Mouse (Mus musculus) liver, adult (tissue): Measurements from ENCODE around the gene Procr.
A peak's percentile ranks its signal among the peaks of the same experiment; 100 is the strongest.
"Not testable (repeated sequence)": the region's sequence is repeated elsewhere in the genome, so short reads cannot be mapped to it uniquely, and the experiment has no call there.

Source experiments
- GATA4 ChIP-seq: IDR thresholded peaks from 2 replicates; pipeline ENCODE4 v1.6.1; 2014; ENCODE audit warnings: mild to moderate bottlenecking, low read length; ENCODE audit not compliant: insufficient replicate concordance

The Procr gene

GRCm38 (mm10) chr2:155751014-155751786, at the start of gene Procr:
TSS of gene Procr (plus strand) at chr2:155751117.
- TF ChIP-seq GATA4 = peak; percentile 33; the same call in 1 of the 2 replicates

DNA sequence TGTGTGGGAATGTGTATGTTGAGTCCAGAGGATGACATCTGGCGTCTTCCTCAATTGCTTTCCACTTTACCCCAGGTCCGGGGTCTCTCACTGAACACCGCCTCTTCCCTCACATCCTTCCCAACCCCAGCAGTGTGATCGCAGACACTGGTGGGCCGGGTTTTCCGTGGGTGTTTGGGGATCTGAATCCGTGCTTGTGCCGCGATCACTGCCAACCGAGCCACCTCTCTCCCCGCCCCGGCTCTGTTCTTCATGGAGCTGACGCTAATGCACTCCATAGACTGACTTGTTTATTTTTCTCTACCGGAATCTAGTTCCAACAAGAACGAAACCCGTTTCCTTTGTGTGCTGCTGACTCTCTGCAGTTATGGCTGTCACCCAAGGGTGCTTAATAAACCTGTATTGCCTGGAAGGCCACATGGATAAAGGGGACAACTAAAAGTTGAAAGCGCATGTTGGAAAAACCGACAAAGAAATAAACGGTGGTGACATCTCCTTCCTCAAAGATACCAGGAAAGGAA, 49.5 kb upstream of the Procr start:
- TF ChIP-seq GATA4 = no peak

GRCm38 (mm10) chr2:155703630-155704029, 47.3 kb upstream of the Procr start:
- TF ChIP-seq GATA4 = no peak

GRCm38 (mm10) chr2:155707251-155707650, 43.7 kb upstream of the Procr start:
- no peak for TF ChIP-seq GATA4

DNA sequence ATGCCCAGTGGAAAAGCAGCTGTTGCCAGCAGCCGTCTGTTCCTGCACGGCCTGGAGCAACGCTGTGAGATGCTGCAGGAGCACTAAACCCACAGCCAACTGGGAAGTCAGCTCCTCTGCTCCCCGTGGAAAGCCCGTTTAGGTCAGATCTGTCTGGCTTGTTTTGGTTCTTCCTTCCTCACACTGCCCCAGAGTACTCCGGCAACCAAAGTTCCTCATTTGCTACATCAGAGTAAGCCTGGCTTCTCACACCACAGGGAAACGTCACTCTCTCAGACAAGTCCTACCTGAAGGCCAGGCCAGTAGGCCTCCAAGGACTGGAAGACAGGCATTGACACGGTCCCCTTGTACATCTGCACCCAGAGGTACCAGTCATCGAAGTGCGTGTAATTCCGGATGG, 40.4 kb upstream of the Procr start:
- no peak for TF ChIP-seq GATA4

- TF ChIP-seq GATA4 = no peak
Measured at GRCm38 (mm10) chr2:155717082-155717990, 33.6 kb upstream of the Procr start.

DNA sequence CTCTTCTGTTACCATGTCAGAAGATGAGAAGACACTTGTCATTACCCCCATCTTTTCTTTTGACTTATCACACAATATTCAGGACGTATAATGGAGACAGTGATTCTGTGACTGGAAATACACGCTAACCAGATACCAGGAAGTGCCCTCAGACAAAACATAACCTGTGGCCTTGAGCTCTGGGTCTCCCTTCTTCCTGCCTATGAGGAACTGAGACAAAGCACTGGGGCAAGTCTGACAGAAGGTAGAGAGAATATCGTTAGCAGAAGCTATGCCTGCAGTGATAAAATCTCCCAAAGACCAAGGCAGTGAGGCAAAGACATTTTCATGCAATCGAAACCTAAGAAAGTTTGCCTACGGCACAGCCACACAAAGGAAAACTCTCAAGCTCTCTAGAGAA, 30.3 kb upstream of the Procr start:
- no peak for TF ChIP-seq GATA4

DNA sequence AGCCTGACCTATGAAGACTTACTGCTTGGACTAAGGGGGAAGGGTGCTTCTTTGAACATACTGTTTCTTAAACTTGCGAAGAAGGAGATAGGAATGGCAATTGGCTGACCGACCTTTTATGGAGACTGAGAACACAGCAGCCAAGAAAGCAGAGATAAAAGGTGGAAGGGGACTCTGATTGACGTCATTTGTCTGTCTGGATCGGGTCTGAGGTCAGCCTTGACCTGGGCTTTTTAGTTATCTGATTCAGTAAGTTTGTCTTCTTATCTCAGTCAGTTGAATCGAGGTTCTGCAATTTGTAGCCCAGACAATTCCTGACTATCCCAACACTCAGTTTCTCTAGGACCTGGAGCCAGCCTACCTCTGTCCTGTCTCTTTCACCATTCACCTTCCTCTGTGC, 26.9 kb upstream of the Procr start:
- TF ChIP-seq GATA4 = no peak

GRCm38 (mm10) chr2:155724526-155724925, 26.4 kb upstream of the Procr start:
- TF ChIP-seq GATA4 = no peak

DNA sequence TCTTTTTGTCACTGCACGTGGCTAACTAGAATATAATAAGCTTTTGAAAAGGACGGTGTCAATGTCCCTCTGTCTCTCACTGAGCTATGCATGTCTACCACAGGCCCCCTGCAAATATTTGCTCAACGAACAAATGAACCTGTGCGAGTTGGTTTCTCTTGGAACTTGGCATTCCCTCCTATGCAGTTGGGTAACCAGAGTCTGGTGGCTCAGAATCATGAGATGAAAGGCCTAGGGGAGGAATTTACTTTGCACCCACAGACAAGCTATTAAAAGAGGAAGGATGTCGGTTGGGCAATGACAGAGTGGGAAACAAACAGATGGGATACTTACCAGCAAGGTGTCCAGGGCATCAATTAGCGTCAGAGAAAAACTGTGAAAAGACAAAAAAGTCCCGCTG, 24.6 kb upstream of the Procr start:
- TF ChIP-seq GATA4 = no peak

GRCm38 (mm10) chr2:155727764-155728395, 23.0 kb upstream of the Procr start:
- TF ChIP-seq GATA4 = no peak

DNA sequence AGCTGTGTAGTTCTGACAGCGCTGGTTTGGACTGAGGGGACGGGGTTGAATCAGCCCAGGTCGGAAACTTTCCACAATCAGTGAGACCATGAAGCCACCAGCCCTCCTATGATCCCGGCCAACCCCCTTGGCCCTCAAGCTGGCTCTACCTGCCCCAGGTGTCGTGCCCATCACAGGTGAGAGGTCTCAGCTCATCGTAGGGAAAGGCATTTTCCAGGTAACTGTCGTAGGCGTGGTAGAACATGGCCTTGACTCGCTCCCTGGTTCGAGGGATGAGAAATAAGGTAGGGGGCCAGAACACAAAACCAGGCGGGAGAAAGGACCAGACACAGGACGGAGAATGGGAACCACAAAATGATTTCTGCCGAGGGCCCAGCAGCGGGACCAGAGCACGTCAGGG, 22.2 kb upstream of the Procr start:
- no peak for TF ChIP-seq GATA4

- TF ChIP-seq GATA4 = no peak
Measured at GRCm38 (mm10) chr2:155729158-155729645, 21.7 kb upstream of the Procr start, which contains the start of gene Edem2. TSS of gene Edem2 (minus strand) at chr2:155729475.

DNA sequence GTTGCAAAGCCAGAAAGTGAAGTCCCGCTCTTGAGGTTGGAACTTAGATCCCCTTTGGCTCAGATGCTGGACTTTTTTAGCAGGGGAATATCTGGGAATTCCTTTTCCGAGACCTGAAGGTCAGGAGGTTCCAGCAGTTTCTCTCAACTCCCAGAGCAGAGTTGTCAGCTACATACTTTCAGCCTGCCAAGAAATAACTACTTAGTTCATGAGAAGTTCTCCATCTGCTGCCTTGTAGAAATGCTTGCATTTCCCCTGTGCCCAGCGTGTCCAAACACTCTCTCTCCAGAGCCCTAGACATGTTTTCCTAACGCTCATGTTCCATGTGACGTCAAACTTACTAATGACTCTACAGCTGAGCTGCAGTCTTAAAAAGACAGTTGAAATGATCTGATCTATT, 15.8 kb upstream of the Procr start:
- no peak for TF ChIP-seq GATA4

- TF ChIP-seq GATA4 = not testable (repeated sequence)
Measured at GRCm38 (mm10) chr2:155735766-155736165, 15.2 kb upstream of the Procr start, which contains the start of gene Gm17581. TSS of gene Gm17581 (minus strand) at chr2:155735866.

- no peak for TF ChIP-seq GATA4
Measured at GRCm38 (mm10) chr2:155736936-155737335, 14.0 kb upstream of the Procr start.

DNA sequence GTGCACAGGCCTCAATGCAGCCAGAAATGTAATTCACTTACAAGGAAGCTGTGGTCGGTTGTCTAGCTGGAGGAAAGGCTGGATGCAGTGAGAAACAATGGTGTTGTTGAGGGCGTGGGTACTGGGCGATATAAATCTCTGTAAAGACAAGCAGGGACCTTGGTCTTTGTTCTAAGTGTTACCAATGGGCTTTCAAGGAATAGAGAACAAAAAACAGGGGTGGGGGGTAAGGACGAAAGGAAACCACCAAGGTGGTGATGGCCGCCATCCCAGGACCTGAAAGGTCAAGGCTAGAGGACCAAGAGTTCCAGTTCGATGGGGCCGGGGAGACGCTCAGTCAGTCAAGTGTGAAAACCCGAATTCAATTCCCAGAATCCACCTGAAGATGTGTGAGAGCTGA, 13.1 kb upstream of the Procr start:
- TF ChIP-seq GATA4 = no peak
